Mouse (Mus musculus): ENCODE measurements around the gene Shld1. TPM values are rescaled to one million over a fixed set of nuclear protein-coding genes. Genes with fewer than 3 reads are reported as not detected.

Gene Shld1
- total and polyA plus RNA-seq, 3 experiments, result 8.0 to 8.8 TPM; not detected in 1

DNA sequence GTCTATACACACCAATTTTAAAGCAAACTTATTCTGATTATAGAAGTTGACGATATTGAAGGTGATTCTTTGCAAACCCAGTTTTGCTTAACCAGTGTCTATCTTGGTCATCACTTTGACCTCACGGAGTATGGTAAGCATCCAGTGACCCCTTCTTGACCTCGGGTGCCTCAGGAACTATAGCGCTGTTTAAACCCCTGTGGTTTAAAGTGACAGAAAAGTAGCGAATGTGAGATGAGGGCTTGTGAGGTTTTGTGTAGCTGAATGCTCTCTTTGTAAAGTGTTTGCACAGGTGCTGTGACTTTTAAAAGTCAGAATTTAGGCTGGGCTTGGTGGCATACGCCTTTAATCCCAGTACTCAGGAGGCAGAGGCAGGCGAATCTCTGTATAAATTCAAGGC lies 27.8 kb downstream of the Shld1 start:
- DNase-seq (ENCODE audit: low read depth, low spot score), result no peak
- TF ChIP-seq POLR2A (IDR thresholded peaks at IDR 0.05; ENCODE audit: control insufficient read depth in 1 of 2, insufficient read depth in 1 of 2, low read depth in 1 of 2, low read length in 2 of 2, poor library complexity in 1 of 2), result no peak
- TF ChIP-seq MYC (IDR thresholded peaks at IDR 0.05; ENCODE audit: low read depth, low read length), result no peak
- no peak for TF ChIP-seq SIN3A (IDR thresholded peaks at IDR 0.05; ENCODE audit: low read length)
- no peak for TF ChIP-seq RCOR1 (IDR thresholded peaks at IDR 0.05; ENCODE audit: low read depth, low read length)
- TF ChIP-seq GATA1 (IDR thresholded peaks at IDR 0.05; ENCODE audit: low read depth, low read length), result no peak
- TF ChIP-seq EP300 (IDR thresholded peaks at IDR 0.05; ENCODE audit: low read depth in 1 of 2, low read length in 2 of 2), result no peak
- no peak for TF ChIP-seq JUND (IDR thresholded peaks at IDR 0.05; ENCODE audit: low read depth, low read length)
- TF ChIP-seq HCFC1 (IDR thresholded peaks at IDR 0.05; ENCODE audit: low read depth, low read length), result no peak
- TF ChIP-seq USF1 (IDR thresholded peaks at IDR 0.05; ENCODE audit: low read depth, low read length), result no peak
- no peak for TF ChIP-seq RAD21 (IDR thresholded peaks at IDR 0.05; ENCODE audit: low read depth, low read length)
- TF ChIP-seq ZNF384 (IDR thresholded peaks at IDR 0.05; ENCODE audit: low read depth, low read length), result no peak
- TF ChIP-seq ZC3H11A (IDR thresholded peaks at IDR 0.05; ENCODE audit: low read depth, low read length), result no peak
- TF ChIP-seq ELF1 (IDR thresholded peaks at IDR 0.05; ENCODE audit: low read depth, low read length), result no peak
- no peak for TF ChIP-seq GABPA (IDR thresholded peaks at IDR 0.05; ENCODE audit: low read depth, low read length)

DNA sequence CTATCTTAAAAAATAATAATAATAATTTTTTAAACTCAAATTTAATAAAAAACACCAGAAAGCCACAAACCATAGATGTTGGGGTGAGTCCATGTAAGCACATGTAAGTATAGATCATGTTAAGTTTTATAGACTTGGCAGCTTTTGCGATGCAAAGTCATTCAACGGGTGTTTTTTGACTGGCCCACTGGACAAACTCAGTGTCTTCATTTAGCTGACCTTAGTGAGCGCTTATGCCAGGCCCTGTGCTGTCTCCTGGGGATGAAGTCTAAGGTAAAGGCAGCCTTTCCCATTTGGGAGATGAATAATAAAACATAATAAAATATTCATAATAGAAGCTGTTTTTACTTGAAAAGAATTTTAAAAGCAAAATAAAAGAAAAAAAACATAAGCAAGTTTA lies 28.2 kb downstream of the Shld1 start:
- Histone ChIP-seq H3K27ac (ENCODE audit: control insufficient read depth, low read depth, low read length) (no peak overlapping the region), H3K36me3 (ENCODE audit: control insufficient read depth in 1 of 2, insufficient read depth in 2 of 2, low read length in 2 of 2) (no peaks in the 10 kb centered on the region), H3K9me3 (replicated peaks; ENCODE audit: insufficient read depth, low read length) (no peaks in the 10 kb centered on the region), H3K4me3 (ENCODE audit: control insufficient read depth in 1 of 2, insufficient read depth in 1 of 2, low read depth in 2 of 2, low read length in 2 of 2) (no peak overlapping the region), H3K4me1 (ENCODE audit: control insufficient read depth in 1 of 2, insufficient read depth in 2 of 2, low read length in 2 of 2) (no peaks in the 10 kb centered on the region), H3K79me2 (ENCODE audit: control insufficient read depth, insufficient read depth, low read length, poor library complexity) (no peaks in the 10 kb centered on the region), H3K9ac (ENCODE audit: control insufficient read depth, low read depth, low read length, poor library complexity, severe bottlenecking) (no peak overlapping the region), H3K27me3 (ENCODE audit: control insufficient read depth in 1 of 2, insufficient read depth in 2 of 2, low read length in 2 of 2) (no peaks in the 10 kb centered on the region)
- DNase-seq (ENCODE audit: low read depth, low spot score), result no peak
- TF ChIP-seq GATA1 (IDR thresholded peaks at IDR 0.05; ENCODE audit: low read depth, low read length) (no peak), MAX (IDR thresholded peaks at IDR 0.05; ENCODE audit: low read length) (no peak), MAZ (IDR thresholded peaks at IDR 0.05; ENCODE audit: low read depth, low read length) (no peak), USF1 (IDR thresholded peaks at IDR 0.05; ENCODE audit: low read depth, low read length) (no peak)

More for the DNA sequence above, 27.8 kb downstream of the Shld1 start:
- Histone ChIP-seq H3K36me3 (ENCODE audit: control insufficient read depth in 1 of 2, insufficient read depth in 2 of 2, low read length in 2 of 2) (no peaks in the 10 kb centered on the region), H3K79me2 (ENCODE audit: control insufficient read depth, insufficient read depth, low read length, poor library complexity) (no peaks in the 10 kb centered on the region), H3K9ac (ENCODE audit: control insufficient read depth, low read depth, low read length, poor library complexity, severe bottlenecking) (no peak overlapping the region), H3K4me3 (ENCODE audit: control insufficient read depth in 1 of 2, insufficient read depth in 1 of 2, low read depth in 2 of 2, low read length in 2 of 2) (no peak overlapping the region), H3K27me3 (ENCODE audit: control insufficient read depth in 1 of 2, insufficient read depth in 2 of 2, low read length in 2 of 2) (no peaks in the 10 kb centered on the region), H3K27ac (ENCODE audit: control insufficient read depth, low read depth, low read length) (no peak overlapping the region), H3K4me1 (ENCODE audit: control insufficient read depth in 1 of 2, insufficient read depth in 2 of 2, low read length in 2 of 2) (no peaks in the 10 kb centered on the region), H3K9me3 (replicated peaks; ENCODE audit: insufficient read depth, low read length) (no peaks in the 10 kb centered on the region)

Data from MEL (cell line).